Mouse (Mus musculus) CH12.LX (cell line): ENCODE measurements at regions not wholly inside any gene's neighbourhood (a gene's known extent, or its start where the extent isn't known, plus 50 kb on each side); places are given as distances from the start of the nearest gene placed in this dataset.

Experiments
- DNase-seq: peaks from one replicate; pipeline ENCODE4 v3.0.0-alpha.2; 2013; ENCODE audit errors: extremely low read depth
- H3K27ac ChIP-seq: 2 replicates; pipeline ENCODE4 v1.5.1; 2012; ENCODE audit warnings: low read depth, mild to moderate bottlenecking, control low read depth, moderate library complexity; ENCODE audit not compliant: insufficient read depth
- H3K27me3 ChIP-seq: replicated peaks from 2 replicates; pipeline ENCODE3; 2012; ENCODE audit warnings: inconsistent platforms
- H3K36me3 ChIP-seq, 2 experiments: replicated peaks in 1 of 2; 2 replicates each; pipeline versions ENCODE3 to v1.6.1; 2012; ENCODE audit warnings: inconsistent platforms in 1 of 2, low read length in 1 of 2, mild to moderate bottlenecking in 1 of 2, mixed read lengths in 1 of 2, moderate library complexity in 1 of 2; ENCODE audit not compliant: control insufficient read depth in 1 of 2, insufficient read depth in 1 of 2
- H3K4me1 ChIP-seq, 2 experiments: 2 replicates each; pipeline ENCODE4 v1.6.1; 2012; ENCODE audit warnings: inconsistent platforms in 1 of 2, moderate library complexity in 1 of 2; ENCODE audit not compliant: insufficient read depth in 2 of 2, control insufficient read depth in 1 of 2
- H3K4me2 ChIP-seq: 2 replicates; pipeline ENCODE4 v1.6.1; 2012; ENCODE audit warnings: low read depth, mild to moderate bottlenecking, control low read depth; ENCODE audit not compliant: poor library complexity, insufficient read depth, severe bottlenecking
- H3K4me3 ChIP-seq, 3 experiments: fragments of 150-350 bp in 1 of 3; sonication (generic) in 1 of 3; replicated peaks in 1 of 3; 2 replicates each; pipeline versions ENCODE3 to v1.5.1; 2011 to 2012; ENCODE audit warnings: low read depth in 2 of 3, low read length in 2 of 3, mild to moderate bottlenecking in 2 of 3, moderate library complexity in 2 of 3, control low read depth in 1 of 3, improper control_type of control experiment in 1 of 3, inconsistent platforms in 1 of 3, mixed read lengths in 1 of 3; ENCODE audit not compliant: poor library complexity in 1 of 3
- H3K79me2 ChIP-seq: replicated peaks from 2 replicates; pipeline ENCODE4 v1.6.1; 2012; ENCODE audit warnings: mild to moderate bottlenecking, moderate library complexity; ENCODE audit not compliant: control insufficient read depth, poor library complexity, insufficient read depth, severe bottlenecking; ENCODE audit errors: extremely low read depth
- H3K9ac ChIP-seq: 2 replicates; pipeline ENCODE4 v1.6.1; 2012; ENCODE audit warnings: low read depth, mild to moderate bottlenecking, control low read depth, moderate library complexity; ENCODE audit not compliant: insufficient read depth
- H3K9me3 ChIP-seq: replicated peaks from 2 replicates; pipeline ENCODE3; 2012; ENCODE audit warnings: low read length, inconsistent platforms, mixed read lengths
- BHLHE40 ChIP-seq: IDR thresholded peaks from 2 replicates; pipeline ENCODE4 v1.6.1; 2011; ENCODE audit warnings: mild to moderate bottlenecking, low read depth, low read length, improper control_type of control experiment
- EP300 ChIP-seq: IDR thresholded peaks from 2 replicates; pipeline ENCODE4 v1.6.1; 2011; ENCODE audit warnings: low read length, improper control_type of control experiment
- ETS1 ChIP-seq: conservative IDR thresholded peaks from 2 replicates; pipeline ENCODE4 v1.6.1; 2012; ENCODE audit warnings: low read depth, mild to moderate bottlenecking, inconsistent platforms, low read length, improper control_type of control experiment, moderate library complexity
- HCFC1 ChIP-seq: IDR thresholded peaks from 2 replicates; pipeline ENCODE4 v1.6.1; 2012; ENCODE audit warnings: low read depth, mild to moderate bottlenecking, inconsistent platforms, low read length, improper control_type of control experiment
- IRF4 ChIP-seq: IDR thresholded peaks from 2 replicates; pipeline ENCODE4 v1.6.1; 2014; ENCODE audit warnings: low read depth, mild to moderate bottlenecking, inconsistent platforms, low read length, improper control_type of control experiment
- JUN ChIP-seq: IDR thresholded peaks from 2 replicates; pipeline ENCODE4 v1.6.1; 2011; ENCODE audit warnings: low read depth, mild to moderate bottlenecking, low read length, improper control_type of control experiment, moderate library complexity; ENCODE audit not compliant: insufficient read depth
- KAT2A ChIP-seq: IDR thresholded peaks from 2 replicates; pipeline ENCODE4 v1.6.1; 2012; ENCODE audit warnings: low read length, improper control_type of control experiment, inconsistent platforms; ENCODE audit not compliant: insufficient replicate concordance
- MAFK ChIP-seq: IDR thresholded peaks from 2 replicates; pipeline ENCODE4 v1.6.1; 2011; ENCODE audit warnings: low read length, improper control_type of control experiment; ENCODE audit not compliant: insufficient replicate concordance
- MAX ChIP-seq: IDR thresholded peaks from 2 replicates; pipeline ENCODE4 v1.6.1; 2011; ENCODE audit warnings: low read length, improper control_type of control experiment
- MAZ ChIP-seq: IDR thresholded peaks from 2 replicates; pipeline ENCODE4 v1.6.1; 2012; ENCODE audit warnings: low read depth, mild to moderate bottlenecking, inconsistent platforms, low read length, improper control_type of control experiment, moderate library complexity
- MYC ChIP-seq: IDR thresholded peaks from 2 replicates; pipeline ENCODE4 v1.6.1; 2011; ENCODE audit warnings: low read depth, mild to moderate bottlenecking, improper control_type of control experiment, low read length
- NELFE ChIP-seq: IDR thresholded peaks from 2 replicates; pipeline ENCODE4 v1.6.1; 2011; ENCODE audit warnings: low read depth, low read length, improper control_type of control experiment
- POLR2AphosphoS2 ChIP-seq: IDR thresholded peaks from 2 replicates; pipeline ENCODE4 v1.6.1; 2011; ENCODE audit warnings: low read depth, low read length, improper control_type of control experiment
- RAD21 ChIP-seq: IDR thresholded peaks from 2 replicates; pipeline ENCODE4 v1.6.1; 2011; ENCODE audit warnings: low read depth, mild to moderate bottlenecking, low read length, improper control_type of control experiment, moderate library complexity
- RCOR1 ChIP-seq: conservative IDR thresholded peaks from 2 replicates; pipeline ENCODE4 v1.6.1; 2012; ENCODE audit warnings: low read depth, mild to moderate bottlenecking, inconsistent platforms, low read length, improper control_type of control experiment
- SIN3A ChIP-seq: IDR thresholded peaks from 2 replicates; pipeline ENCODE4 v1.6.1; 2012; ENCODE audit warnings: low read length, improper control_type of control experiment, inconsistent platforms
- TCF12 ChIP-seq: IDR thresholded peaks from 2 replicates; pipeline ENCODE4 v1.6.1; 2014; ENCODE audit warnings: low read depth, mild to moderate bottlenecking, inconsistent platforms, low read length, improper control_type of control experiment
- UBTF ChIP-seq: IDR thresholded peaks from 2 replicates; pipeline ENCODE4 v1.6.1; 2012; ENCODE audit warnings: low read depth, mild to moderate bottlenecking, inconsistent platforms, low read length, improper control_type of control experiment, moderate library complexity
- USF2 ChIP-seq: conservative IDR thresholded peaks from 2 replicates; pipeline ENCODE4 v1.6.1; 2011; ENCODE audit warnings: low read depth, low read length, improper control_type of control experiment
- ZC3H11A ChIP-seq: IDR thresholded peaks from 2 replicates; pipeline ENCODE4 v1.6.1; 2012; ENCODE audit warnings: low read depth, mild to moderate bottlenecking, inconsistent platforms, low read length, improper control_type of control experiment
- ZMIZ1 ChIP-seq: IDR thresholded peaks from 2 replicates; pipeline ENCODE4 v1.6.1; 2012; ENCODE audit warnings: low read depth, mild to moderate bottlenecking, inconsistent platforms, low read length, improper control_type of control experiment
- ZNF384 ChIP-seq: IDR thresholded peaks from 2 replicates; pipeline ENCODE4 v1.6.1; 2012; ENCODE audit warnings: low read depth, low read length, improper control_type of control experiment, inconsistent platforms
- dilution Hi-C: fragments of 300-500 bp; cut with MboI; formaldehyde crosslinking; loops from 2 replicates; pipeline ENCODE4 v1.14.3; 2020; ENCODE audit warnings: low sequenced_read_pairs; ENCODE audit not compliant: extremely low pct_unique_long_range_greater_than_20kb, extremely low pct_ligation_motif_present
- in situ Hi-C: fragments of 300-500 bp; cut with MboI; formaldehyde crosslinking; loops from 3 replicates; pipeline ENCODE4 v1.14.3; 2019; ENCODE audit warnings: low sequenced_read_pairs, low pct_ligation_motif_present, low pct_unique_long_range_greater_than_20kb, mixed read lengths

- H3K27me3 ChIP-seq: no peaks in the 10 kb centered on the region
- H3K36me3 ChIP-seq: no peaks in the 10 kb centered on the region
- no peaks in the 10 kb centered on the region for H3K4me1 ChIP-seq
- H3K4me2 ChIP-seq: no peak overlapping the region
- no peaks in the 10 kb centered on the region for H3K79me2 ChIP-seq
- H3K9me3 ChIP-seq: peaks cover 84% of the 10 kb centered on the region
- no peak overlapping the region for H3K9ac ChIP-seq
- TF ChIP-seq JUN (no peak), RAD21 (no peak), HCFC1 (no peak), USF2 (no peak), ZC3H11A (no peak), TCF12 (no peak), ZMIZ1 (no peak), RCOR1 (no peak), ZNF384 (no peak), MAZ (no peak), MYC (no peak), POLR2AphosphoS2 (no peak), MAFK (no peak), NELFE (no peak), ETS1 (no peak), SIN3A (no peak), BHLHE40 (no peak), UBTF (no peak)
- TF ChIP-seq, all 38 proteins: peak for 0
- H3K4me3 ChIP-seq: no peak overlapping the region
- dilution Hi-C loops: no loop called here
- H3K27ac ChIP-seq: no peak overlapping the region
- no peak for DNase-seq
- in situ Hi-C loops: no loop called here
Observed at GRCm38 (mm10) chr12:106458215-106458614, 448.2 kb downstream of the Vrk1 start.

GRCm38 (mm10) chr12:106460650-106461049 is 450.6 kb downstream of the Vrk1 start:
- no peaks in the 10 kb centered on the region for H3K27me3 ChIP-seq
- no peaks in the 10 kb centered on the region for H3K79me2 ChIP-seq
- H3K36me3 ChIP-seq: no peaks in the 10 kb centered on the region
- H3K4me2 ChIP-seq: no peak overlapping the region
- H3K4me1 ChIP-seq: no peaks in the 10 kb centered on the region
- no peak for DNase-seq
- H3K9ac ChIP-seq: no peak overlapping the region
- no peak overlapping the region for H3K4me3 ChIP-seq
- dilution Hi-C loops: no loop called here
- TF ChIP-seq MYC (no peak), MAX (no peak), ZNF384 (no peak), ZC3H11A (no peak), SIN3A (no peak), ETS1 (no peak), EP300 (no peak), KAT2A (no peak), IRF4 (no peak)
- in situ Hi-C loops: no loop called here
- H3K27ac ChIP-seq: no peak overlapping the region
- H3K9me3 ChIP-seq: peaks cover 87% of the 10 kb centered on the region
